Mouse (Mus musculus) thymus, postnatal 36 days (tissue): ENCODE results near the gene Gramd1b.

Experiments
- DNase-seq, 2 experiments: peaks; one replicate each; pipeline ENCODE4 v3.0.0; 2022; ENCODE audit warnings: mixed read lengths in 2 of 2

Gramd1b gene

GRCm38 (mm10) chr9:40300018-40300989 lies 230.9 kb downstream of the Gramd1b start:
- no peak for DNase-seq

DNA sequence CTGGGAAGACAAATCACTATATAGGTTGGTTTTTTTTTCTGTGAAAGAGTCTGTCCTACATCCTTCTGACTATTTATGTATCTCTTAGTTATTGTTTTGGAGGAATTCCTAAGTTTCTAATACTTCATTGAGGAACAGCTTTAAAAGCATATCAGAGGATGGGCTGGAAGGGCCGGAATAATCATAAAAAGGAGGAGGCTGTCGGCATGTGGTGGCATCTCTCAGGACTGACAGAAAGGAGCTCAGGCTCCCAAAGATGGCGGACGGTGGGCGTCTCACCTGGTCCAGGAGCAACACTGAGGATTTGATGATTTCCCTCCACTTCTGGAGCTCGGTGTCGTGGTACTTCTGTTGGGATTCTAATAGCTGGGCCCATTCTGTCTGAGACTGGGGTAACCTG lies 231.9 kb downstream of the Gramd1b start:
- no peak for DNase-seq

- no peak for DNase-seq
These were observed 233.2 kb downstream of the Gramd1b start for GRCm38 (mm10) chr9:40297969-40298368.

DNA sequence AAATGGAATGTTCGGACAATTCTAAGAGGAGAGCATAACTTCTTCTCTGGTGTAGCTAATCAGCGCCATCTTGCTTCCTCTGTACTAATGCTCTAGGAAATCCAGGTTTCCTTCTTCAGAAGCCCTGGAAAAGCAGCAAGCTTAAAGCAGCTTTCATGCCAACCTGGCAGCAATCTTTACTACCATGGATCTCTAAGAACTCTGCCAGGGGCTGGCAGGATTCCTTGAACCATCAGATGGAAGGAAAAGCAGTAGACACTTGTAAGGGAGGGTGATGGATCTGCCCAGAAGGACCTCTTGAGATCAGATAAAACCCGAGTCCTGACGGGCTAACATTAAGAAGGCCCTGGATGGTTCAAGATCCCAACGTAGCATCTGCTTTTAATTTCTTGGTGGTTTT lies 234.9 kb downstream of the Gramd1b start:
- DNase-seq = no peak

GRCm38 (mm10) chr9:40294866-40295265 lies 236.3 kb downstream of the Gramd1b start:
- DNase-seq = no peak

- no peak for DNase-seq
These were observed 237.0 kb downstream of the Gramd1b start for GRCm38 (mm10) chr9:40294210-40294609.

DNA sequence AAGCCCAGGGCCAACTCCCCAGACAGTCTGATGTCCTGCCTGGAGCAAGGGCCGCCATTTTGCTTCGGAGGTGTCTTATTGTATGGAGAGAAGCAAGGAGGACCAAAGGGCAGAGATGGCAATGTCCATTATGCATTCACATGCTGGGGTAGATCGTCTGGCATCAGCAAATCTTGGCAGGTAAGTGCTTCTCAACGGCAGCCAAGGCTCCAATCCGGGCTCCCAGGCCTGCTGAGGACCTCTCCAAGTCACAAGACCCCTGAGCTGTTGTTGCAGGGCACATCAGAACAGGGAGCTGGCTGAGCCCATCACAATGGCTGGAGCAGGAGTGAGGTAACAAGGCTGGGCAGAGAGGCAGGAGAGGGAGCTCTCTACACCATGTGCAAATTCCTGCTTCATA lies 237.4 kb downstream of the Gramd1b start:
- DNase-seq = no peak

DNA sequence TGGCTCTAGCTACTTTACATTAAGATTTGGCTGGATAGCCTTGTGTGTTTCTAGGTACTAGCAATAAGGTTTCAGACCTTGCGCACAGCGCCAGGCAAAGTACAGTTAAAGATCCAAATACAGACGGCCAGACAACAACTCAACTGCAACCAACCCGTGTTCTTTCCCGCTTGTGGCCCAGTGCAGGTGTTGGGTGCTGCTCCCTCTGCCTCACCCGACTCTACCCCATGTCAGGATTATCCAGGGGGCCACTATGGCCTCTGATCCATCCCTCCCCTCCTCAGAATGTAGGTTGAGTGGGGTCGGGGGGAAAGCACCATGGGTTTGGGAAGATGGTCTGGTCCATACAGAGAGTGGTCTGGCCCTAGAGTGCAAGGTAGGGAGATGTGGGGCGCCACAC lies 237.9 kb downstream of the Gramd1b start:
- no peak for DNase-seq

GRCm38 (mm10) chr9:40292475-40292874 lies 238.7 kb downstream of the Gramd1b start:
- no peak for DNase-seq

- DNase-seq = no peak
These were observed 248.2 kb downstream of the Gramd1b start for GRCm38 (mm10) chr9:40282968-40283367.

DNA sequence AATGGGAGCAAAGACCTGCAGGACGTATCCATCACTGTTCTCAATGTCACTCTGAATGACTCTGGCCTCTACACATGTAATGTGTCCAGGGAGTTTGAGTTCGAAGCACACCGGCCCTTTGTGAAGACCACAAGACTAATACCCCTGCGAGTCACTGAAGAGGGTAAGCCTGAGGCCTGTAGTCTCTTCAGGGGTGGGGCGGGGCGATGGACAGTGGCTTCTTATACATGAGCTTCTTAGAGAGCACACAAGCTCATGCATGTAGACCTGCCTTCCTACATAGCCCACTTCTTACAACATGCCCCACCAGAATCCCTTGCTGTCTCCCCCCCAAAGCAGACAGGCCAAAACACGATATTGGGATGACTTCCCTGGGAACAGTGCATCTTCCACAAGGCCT lies 251.7 kb downstream of the Gramd1b start:
- DNase-seq = no peak

DNA sequence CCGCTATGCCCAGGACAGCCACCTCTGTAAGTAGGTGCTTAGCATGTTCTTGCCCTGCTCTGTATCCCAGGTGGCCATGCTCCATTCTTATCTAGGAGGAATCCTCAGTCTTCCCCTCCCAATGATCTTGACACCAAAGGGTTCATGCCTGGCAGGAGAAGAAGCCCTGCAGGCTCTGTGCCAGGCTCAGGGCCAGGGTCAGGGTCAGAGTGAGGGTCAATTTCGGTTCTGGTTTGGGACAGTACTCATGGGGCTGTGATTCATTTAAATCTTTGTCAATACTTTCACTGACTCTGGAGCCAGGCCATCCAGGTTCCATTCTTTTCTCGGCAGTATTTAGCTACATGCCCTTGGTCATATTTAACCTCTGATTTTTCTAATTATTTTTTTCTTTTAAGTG lies 253.5 kb downstream of the Gramd1b start:
- DNase-seq = no peak

GRCm38 (mm10) chr9:40275904-40276303 lies 255.3 kb downstream of the Gramd1b start:
- DNase-seq = no peak

- no peak for DNase-seq
These were observed 258.4 kb downstream of the Gramd1b start for GRCm38 (mm10) chr9:40272822-40273221.

DNA sequence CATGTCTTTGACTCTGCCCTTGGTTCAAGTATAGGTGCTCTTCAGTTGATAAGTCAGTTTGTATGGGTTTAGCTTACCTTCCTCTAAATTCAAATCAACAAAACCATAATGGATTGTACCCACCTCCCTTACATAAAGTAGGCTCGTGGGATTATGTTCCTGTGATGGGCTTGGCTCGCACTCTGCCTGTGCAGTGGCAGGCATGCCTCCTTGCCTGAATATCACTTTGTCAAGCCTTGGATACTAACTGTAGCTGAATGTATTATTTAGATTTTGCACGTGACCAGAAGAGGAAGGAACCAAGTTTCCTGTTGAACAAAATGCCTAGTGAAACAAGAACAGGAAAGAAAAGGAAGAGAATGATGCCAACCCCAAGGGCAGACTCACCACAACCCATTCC lies 260.1 kb downstream of the Gramd1b start:
- DNase-seq = no peak

GRCm38 (mm10) chr9:40269880-40270279 lies 261.3 kb downstream of the Gramd1b start:
- no peak for DNase-seq

DNA sequence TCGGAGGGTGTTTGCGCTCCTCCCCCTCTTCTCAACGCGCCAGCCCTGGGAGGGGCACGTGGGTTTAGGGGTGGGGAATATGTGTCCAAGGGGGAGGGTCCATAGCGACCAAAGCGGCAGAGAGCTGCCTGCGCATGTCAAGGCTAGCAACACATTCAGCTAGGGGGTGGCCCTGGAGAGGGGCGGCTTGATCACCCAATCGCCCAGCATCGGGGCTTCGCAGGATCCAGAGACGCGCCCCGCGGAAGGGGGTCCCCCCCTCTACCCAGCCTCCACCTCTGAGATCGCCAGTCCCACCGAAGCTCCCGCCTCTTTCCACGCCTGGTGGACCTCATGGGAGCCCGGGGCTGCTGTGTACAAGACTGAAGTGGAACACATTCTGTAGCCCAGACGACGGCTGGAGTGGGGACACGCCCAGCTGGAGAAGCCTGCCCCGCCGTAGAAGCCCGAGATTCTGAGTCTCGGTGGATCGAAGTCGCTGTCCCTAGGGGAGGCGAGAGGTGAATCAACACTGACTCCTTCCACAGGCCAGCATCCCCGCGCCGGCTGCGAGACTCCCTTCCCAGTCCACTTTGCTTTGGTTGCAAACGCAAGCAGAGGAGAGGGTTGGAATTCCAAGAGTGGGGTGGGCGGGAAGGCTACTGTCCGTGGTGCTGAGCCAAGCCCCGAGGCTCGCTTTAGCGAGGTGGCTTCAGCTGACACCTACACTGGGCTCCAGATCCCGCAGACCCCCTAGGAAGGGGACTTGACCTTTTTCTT lies 261.9 kb downstream of the Gramd1b start, which contains the start of gene Scn3b:
TSS of gene Scn3b (plus strand) at position 115 of the 759 bp plus-strand sequence.
- DNase-seq = peak in 1 of 2 experiments; percentile 4

DNA sequence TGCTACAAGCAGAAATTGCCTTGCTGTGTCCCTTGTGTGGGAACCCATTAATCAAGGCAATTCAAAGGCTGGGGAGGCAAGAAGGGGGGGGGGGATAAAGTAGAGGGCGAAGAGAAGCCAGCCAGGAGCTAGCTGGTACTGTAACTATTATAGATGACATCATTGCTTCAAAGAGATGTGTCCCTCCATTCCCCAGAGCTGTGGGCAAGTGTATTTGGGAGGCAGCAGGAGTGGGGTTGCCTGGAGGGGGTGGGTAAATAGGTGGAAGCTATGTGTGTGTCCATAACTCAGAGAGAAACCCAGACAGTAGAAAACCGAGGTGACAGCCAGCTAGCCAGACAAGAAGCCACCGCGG lies 262.5 kb downstream of the Gramd1b start:
- DNase-seq = no peak

DNA sequence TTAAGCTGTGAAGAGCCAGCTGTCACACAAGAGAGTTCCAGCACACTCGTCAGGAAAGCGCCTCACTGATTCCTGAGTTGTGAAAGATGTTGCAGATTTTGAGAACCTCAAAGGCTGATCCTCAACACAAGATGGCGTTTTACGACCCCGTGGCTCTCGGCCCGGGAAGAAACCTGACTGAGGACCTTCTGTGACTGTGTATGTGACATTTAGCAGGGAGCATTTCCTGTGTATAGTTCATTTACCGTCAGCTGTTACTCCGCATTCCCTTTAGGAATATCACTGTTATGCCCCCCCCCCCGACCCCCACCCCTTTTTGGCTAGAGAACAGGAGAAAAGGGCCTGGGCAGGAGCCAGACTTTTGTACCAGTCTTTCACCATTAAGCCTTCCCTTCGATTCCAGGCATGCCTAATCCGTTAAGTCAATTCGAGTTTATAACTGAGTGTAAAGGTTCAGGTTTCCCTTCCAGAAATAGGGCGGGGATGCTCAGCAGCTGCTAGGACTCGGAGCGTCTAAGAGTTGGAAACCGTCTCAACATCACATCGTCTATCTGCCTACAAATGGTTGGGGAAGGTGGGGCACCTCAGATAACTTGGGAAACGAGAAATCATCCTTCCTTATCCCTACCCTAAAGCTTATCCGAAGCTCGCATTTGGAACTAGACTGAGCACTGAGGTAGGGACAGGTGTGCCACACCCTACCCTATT lies 263.0 kb downstream of the Gramd1b start:
- DNase-seq = no peak

- no peak for DNase-seq
These were observed 267.3 kb downstream of the Gramd1b start for GRCm38 (mm10) chr9:40263874-40264273.

DNA sequence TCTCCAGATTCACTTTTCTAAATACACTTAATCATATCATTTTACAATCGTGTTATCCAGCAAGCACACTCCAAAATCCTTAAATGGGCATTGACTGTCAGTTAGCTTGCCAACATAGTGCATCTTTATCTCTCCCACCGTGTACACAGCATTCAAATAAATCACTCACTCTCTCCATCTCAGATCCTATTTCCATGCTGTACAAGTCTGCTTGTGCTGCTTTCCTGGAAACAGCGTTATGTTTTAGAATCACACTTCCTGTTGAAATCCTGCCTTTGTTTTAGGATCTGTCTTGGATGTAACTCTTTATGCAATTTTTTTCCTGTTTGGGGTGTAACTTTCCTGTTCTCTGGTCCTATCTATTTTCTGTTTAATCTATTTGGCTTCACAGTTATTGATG lies 278.7 kb downstream of the Gramd1b start:
- no peak for DNase-seq

DNA sequence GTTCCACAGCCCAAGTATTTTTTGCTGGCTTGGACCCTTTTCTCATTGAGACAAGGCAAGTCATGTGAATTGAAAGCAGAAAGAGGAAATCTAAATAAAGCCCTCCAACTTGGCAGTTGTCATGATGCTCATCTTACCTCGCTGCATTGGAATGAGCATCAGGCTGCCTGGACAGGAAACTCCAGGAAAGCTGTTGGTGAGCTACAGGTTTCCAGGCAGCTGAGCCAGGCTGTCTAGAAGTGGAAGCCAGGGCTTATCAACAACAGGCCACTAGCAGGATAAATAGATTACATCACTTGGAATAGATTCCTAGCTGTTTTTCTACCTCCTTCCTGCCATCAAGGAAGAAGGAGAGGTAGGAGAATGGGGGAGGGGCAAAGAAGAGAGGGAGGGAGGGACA lies 282.1 kb downstream of the Gramd1b start:
- no peak for DNase-seq

DNA sequence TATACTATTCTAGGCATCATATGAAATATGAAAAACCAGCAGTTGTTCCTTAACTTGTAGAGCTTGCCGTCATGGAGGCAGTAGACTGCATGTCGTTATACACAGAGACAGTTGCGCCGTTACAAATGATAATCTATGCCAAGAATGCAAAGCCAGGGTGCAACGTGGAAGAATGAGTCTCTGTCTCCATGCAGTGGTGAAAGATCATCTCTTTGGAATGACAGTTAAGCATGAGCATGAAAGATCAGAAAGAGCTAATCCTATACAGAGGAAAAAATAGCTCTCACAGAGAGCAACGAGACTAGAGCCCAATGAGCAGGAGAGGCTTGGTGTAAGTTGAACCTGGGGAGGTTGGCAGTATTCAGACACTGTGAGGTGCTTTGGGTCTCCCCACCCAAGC lies 284.5 kb downstream of the Gramd1b start:
- DNase-seq = no peak
